ENCODE assay signal across 28 mouse cellular contexts in the genomic region with DNA sequence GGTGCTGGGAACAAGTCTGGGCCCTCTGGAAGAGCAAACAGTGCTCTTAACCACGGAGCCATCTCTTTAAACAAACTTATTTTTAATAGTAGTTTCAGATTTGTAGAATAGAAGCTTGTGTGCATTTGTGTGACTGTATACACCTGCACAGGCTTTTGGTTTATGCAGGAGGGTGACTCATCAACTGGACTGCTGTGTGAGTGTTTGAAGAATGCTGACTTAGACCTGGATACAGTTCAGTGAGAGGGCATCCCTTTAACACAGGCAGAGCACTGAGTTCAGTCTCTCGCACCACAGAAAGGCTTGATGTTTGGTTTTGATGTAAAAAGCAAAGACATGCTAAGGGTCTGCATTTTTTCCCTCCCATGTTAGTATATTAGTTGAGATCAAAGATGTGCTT.
"Had no signal": no experiment of that assay in that cellular context is flagged by ENCODE, and none has a peak within 500 bp of the region (broad histone marks: within the 10 kb centered on the region; RNA-seq: fewer than 3 reads in every experiment).

No protein-coding gene starts in this region.

- H3K9me3 ChIP-seq: embryonic facial prominence, embryonic 10.5 days; embryonic facial prominence, embryonic 12.5 days; embryonic facial prominence, embryonic 13.5 days; embryonic facial prominence, embryonic 15.5 days; forebrain, embryonic 10.5 days; forebrain, embryonic 12.5 days; forebrain, embryonic 13.5 days; forebrain, embryonic 15.5 days had no signal

- H3K27ac ChIP-seq: embryonic facial prominence, embryonic 10.5 days; embryonic facial prominence, embryonic 12.5 days; embryonic facial prominence, embryonic 13.5 days; embryonic facial prominence, embryonic 15.5 days; forebrain, embryonic 10.5 days; forebrain, embryonic 12.5 days; forebrain, embryonic 13.5 days; forebrain, embryonic 15.5 days; heart, adult 2 months had no signal

- H3K4me3 ChIP-seq: embryonic facial prominence, embryonic 10.5 days; embryonic facial prominence, embryonic 12.5 days; embryonic facial prominence, embryonic 13.5 days; embryonic facial prominence, embryonic 15.5 days; erythroblast, embryonic 14.5 days; forebrain, embryonic 10.5 days; forebrain, embryonic 12.5 days; forebrain, embryonic 13.5 days; forebrain, embryonic 15.5 days; heart, adult 2 months had no signal

- H3K27me3 ChIP-seq: embryonic facial prominence, embryonic 12.5 days; embryonic facial prominence, embryonic 13.5 days; embryonic facial prominence, embryonic 15.5 days; forebrain, embryonic 12.5 days; forebrain, embryonic 13.5 days; forebrain, embryonic 15.5 days had no signal

- H3K4me1 ChIP-seq: embryonic facial prominence, embryonic 10.5 days; embryonic facial prominence, embryonic 12.5 days; embryonic facial prominence, embryonic 13.5 days; forebrain, embryonic 10.5 days; forebrain, embryonic 12.5 days; forebrain, embryonic 13.5 days; forebrain, embryonic 15.5 days had no signal

- DNase-seq: cerebellum, adult 18-20 months; cerebellum, adult 2 months; cerebellum, adult 8-10 months; cerebellum, adult 9-10 months; cerebellum, adult 9-11 months; cerebellum, postnatal 10 days; cerebellum, postnatal 14 days; cerebellum, postnatal 25 days; cerebellum, postnatal 36 days; embryo, embryonic 11 days; forebrain, postnatal 0 days; gastrocnemius, postnatal 10 days; gastrocnemius, postnatal 14 days; gastrocnemius, postnatal 25 days; heart, adult 11 months; heart, adult 18-20 months; heart, adult 2 months had no signal

- H3K9ac ChIP-seq: embryonic facial prominence, embryonic 12.5 days; embryonic facial prominence, embryonic 13.5 days; embryonic facial prominence, embryonic 15.5 days; forebrain, embryonic 12.5 days; forebrain, embryonic 13.5 days; forebrain, embryonic 15.5 days; forebrain, postnatal 0 days had no signal

- H3K4me2 ChIP-seq: embryonic facial prominence, embryonic 12.5 days; embryonic facial prominence, embryonic 13.5 days; embryonic facial prominence, embryonic 15.5 days; forebrain, embryonic 12.5 days; forebrain, embryonic 13.5 days; forebrain, embryonic 15.5 days had no signal

- ATAC-seq: forebrain, embryonic 13.5 days; forebrain, embryonic 14.5 days; forebrain, embryonic 15.5 days; forebrain, embryonic 16.5 days; forebrain, postnatal 0 days had no signal
